Mouse (Mus musculus) embryonic fibroblast, embryonic 13.5 days (primary cell): Measurements from ENCODE around the gene Arap2. TPM values are rescaled to one million over a fixed set of nuclear protein-coding genes. Genes with fewer than 3 reads are reported as not detected.

ENCODE experiments used
- H3K27ac ChIP-seq: 2 replicates; pipeline ENCODE4 v1.5.1; 2012; ENCODE audit warnings: low read length, control low read depth, inconsistent platforms; ENCODE audit not compliant: insufficient read depth
- H3K4me1 ChIP-seq: 2 replicates; pipeline ENCODE4 v1.6.1; 2011; ENCODE audit warnings: low read length; ENCODE audit not compliant: control insufficient read depth, insufficient read depth
- H3K4me3 ChIP-seq: 2 replicates; pipeline ENCODE4 v1.5.1; 2011; ENCODE audit warnings: mild to moderate bottlenecking, control low read depth, low read length; ENCODE audit not compliant: insufficient read depth
- CTCF ChIP-seq: IDR thresholded peaks from 2 replicates; pipeline ENCODE4 v1.5.1; 2011; ENCODE audit warnings: mild to moderate bottlenecking, control low read depth, low read length, moderate library complexity, borderline replicate concordance; ENCODE audit not compliant: insufficient read depth
- POLR2A ChIP-seq: IDR thresholded peaks from 2 replicates; pipeline ENCODE4 v1.6.1; 2011; ENCODE audit warnings: low read depth, mild to moderate bottlenecking, control low read depth, low read length, moderate library complexity
- polyA plus RNA-seq: library from polyadenylated mRNA; stranded (reverse); fragments of >200 nt; gene quantifications from 2 replicates; pipeline ENCODE4 v1.2.4, GENCODE M21; 2011; ENCODE audit warnings: low read depth; ENCODE audit not compliant: missing spikeins, insufficient read length

Gene Arap2
- polyA plus RNA-seq, 1 experiment, result 10.4 TPM

GRCm38 (mm10) chr5:62642330-62642729 is 123.6 kb downstream of the Arap2 start:
- Histone ChIP-seq H3K4me1 (no peaks in the 10 kb centered on the region), H3K4me3 (no peak overlapping the region), H3K27ac (no peak overlapping the region)
- TF ChIP-seq CTCF, result no peak
- TF ChIP-seq POLR2A, result no peak

DNA sequence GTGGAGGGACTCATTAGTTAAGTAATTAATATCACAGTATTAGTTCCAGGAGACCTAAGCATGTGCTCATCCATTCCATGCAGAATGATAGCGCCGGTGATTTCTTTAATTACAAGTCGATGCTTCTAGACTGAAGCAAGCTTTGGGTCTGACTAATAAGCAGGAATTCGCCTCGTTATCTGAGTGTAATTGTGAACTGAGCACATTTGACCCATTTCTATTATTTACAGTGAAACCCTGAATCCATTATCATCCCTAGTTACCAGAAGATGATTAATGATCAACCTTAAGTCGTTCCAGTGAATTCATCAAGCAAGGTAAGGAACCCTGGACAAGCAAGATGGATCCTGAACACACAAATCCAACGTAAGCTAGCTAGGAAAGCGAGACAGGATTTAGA is 125.5 kb downstream of the Arap2 start:
- TF ChIP-seq POLR2A, result no peak
- TF ChIP-seq CTCF, result no peak
- H3K4me1 ChIP-seq, result no peaks in the 10 kb centered on the region
- no peak overlapping the region for H3K4me3 ChIP-seq
- no peak overlapping the region for H3K27ac ChIP-seq

DNA sequence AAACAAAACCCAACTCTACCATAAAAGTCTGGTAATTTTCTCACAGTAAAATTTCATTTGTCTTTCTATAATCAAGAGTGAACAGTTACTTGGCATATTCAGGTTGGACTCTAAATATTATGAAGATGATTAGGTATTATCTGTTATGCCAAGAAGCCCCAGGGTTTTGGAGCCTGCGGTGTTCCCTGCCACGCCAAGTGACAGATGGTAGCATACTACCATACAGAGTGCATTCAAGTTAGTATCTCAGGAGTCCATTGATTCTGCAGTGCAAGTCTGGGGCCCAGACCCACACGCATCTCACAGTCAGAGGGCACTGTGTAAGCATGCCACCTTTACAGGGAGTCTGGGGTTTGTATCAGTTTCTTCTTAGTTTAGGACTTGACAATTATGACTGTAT is 129.6 kb downstream of the Arap2 start:
- TF ChIP-seq CTCF, result no peak
- no peak for TF ChIP-seq POLR2A
- Histone ChIP-seq H3K4me3 (no peak overlapping the region), H3K4me1 (no peaks in the 10 kb centered on the region), H3K27ac (no peak overlapping the region)

- Histone ChIP-seq H3K27ac (no peak overlapping the region), H3K4me3 (no peak overlapping the region), H3K4me1 (no peaks in the 10 kb centered on the region)
- no peak for TF ChIP-seq CTCF
- no peak for TF ChIP-seq POLR2A
These were observed 137.1 kb downstream of the Arap2 start for GRCm38 (mm10) chr5:62628901-62629300.

GRCm38 (mm10) chr5:62622848-62623479 is 143.0 kb downstream of the Arap2 start:
- TF ChIP-seq CTCF (no peak), POLR2A (no peak)
- H3K27ac ChIP-seq, result no peak overlapping the region
- H3K4me1 ChIP-seq, result no peaks in the 10 kb centered on the region
- no peak overlapping the region for H3K4me3 ChIP-seq

- TF ChIP-seq POLR2A, result no peak
- no peak for TF ChIP-seq CTCF
- H3K4me1 ChIP-seq, result no peaks in the 10 kb centered on the region
- no peak overlapping the region for H3K4me3 ChIP-seq
- no peak overlapping the region for H3K27ac ChIP-seq
These were observed 147.7 kb downstream of the Arap2 start for GRCm38 (mm10) chr5:62618286-62618685.

DNA sequence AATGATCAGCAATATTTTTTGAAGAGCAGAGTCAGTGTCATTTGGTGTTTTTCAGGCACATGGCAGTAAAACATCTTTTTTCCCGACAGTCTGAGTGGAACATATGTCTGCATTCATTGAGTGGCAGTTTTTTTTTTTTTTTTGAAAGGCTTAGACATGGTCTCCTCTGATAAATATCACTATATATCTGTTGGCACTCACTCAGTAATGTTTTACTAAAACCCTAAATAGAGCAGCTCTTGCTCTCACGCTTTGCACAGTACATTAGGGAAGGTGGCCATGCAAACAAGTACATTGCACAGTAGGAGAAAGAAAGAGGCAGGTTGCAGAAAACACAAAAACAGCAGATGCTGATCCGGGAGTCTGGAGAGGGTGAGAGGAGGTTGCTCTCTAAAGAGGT is 154.0 kb downstream of the Arap2 start:
- H3K4me3 ChIP-seq, result no peak overlapping the region
- H3K27ac ChIP-seq, result no peak overlapping the region
- TF ChIP-seq CTCF (no peak), POLR2A (no peak)
- no peaks in the 10 kb centered on the region for H3K4me1 ChIP-seq

DNA sequence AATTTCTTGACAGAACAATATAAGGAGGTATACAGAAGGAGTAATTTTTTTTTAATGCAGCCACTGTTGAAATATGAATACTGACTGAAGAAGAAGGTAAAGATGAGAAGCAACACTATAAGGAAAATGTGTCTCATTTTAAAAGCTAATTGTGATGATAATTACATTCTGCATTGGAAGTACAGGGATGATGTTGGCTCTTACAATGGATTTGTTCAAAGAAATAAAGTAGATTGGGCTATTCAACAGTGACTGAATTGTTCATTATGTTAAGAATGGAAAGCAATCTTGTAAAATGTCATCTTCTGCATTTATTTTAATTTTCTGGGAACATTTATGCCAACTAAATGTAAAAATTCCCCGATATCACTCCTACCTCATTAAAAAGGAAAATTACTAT is 178.6 kb downstream of the Arap2 start:
- Histone ChIP-seq H3K4me1 (no peaks in the 10 kb centered on the region), H3K27ac (no peak overlapping the region), H3K4me3 (no peak overlapping the region)
- TF ChIP-seq POLR2A (no peak), CTCF (no peak)

- no peak for TF ChIP-seq CTCF
- no peak for TF ChIP-seq POLR2A
- no peak overlapping the region for H3K4me3 ChIP-seq
- no peak overlapping the region for H3K27ac ChIP-seq
- H3K4me1 ChIP-seq, result no peaks in the 10 kb centered on the region
These were observed 183.3 kb downstream of the Arap2 start for GRCm38 (mm10) chr5:62582643-62583042.

DNA sequence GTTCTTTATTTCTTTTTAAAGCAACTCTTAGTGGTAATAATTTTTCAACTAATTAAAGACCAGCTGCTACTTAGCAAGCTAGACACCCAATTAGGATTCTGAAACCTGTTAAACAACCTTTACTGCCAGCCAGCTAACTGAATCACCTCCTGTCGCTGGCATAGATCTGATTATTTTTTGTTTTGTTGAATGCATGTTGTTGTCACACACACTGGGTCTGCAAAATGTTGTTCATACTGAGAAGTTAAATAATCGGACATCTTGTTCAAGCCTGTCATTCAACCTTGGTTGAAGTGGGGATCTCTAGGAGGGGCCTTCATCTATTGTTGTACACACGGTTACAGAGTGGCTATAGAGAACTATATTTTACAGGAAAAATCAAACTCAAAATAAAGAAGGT is 184.3 kb downstream of the Arap2 start:
- TF ChIP-seq CTCF, result no peak
- no peak for TF ChIP-seq POLR2A
- Histone ChIP-seq H3K4me1 (no peaks in the 10 kb centered on the region), H3K4me3 (no peak overlapping the region), H3K27ac (no peak overlapping the region)
